ENCODE assay signal across 26 mouse cellular contexts in the genomic region with DNA sequence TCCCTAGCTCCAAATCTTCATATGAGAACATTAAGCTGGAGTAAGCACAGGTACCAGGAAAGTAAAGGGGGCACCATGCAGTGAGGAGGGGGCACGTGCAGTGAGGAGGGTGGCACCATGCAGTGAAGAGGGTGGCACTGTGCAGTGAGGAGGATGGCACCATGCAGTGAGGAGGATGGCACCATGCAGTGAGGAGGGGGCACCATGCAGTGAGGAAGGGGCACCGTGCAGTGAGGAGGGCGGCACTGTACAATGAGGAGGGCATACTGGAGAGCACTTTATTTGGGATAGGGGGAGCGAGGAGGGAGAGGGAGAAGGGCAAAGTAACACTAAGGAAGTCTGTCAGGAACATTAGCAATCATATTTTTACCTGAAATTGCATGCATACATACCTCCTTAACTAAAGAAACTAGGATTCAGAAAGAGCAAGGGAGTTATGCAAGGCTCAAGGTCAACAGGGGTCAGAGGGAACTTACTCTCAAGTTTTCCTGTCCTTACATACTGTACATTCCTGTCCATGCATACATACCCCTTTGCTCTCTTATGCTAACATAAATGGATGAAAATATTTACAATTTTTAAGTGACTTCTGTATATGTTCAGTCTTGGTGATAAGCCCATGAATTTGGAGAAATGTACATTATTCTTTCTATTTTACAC. TPM values are rescaled to one million over a fixed set of nuclear protein-coding genes. Genes with fewer than 3 reads are reported as not detected.
DNase-seq lines count a peak whose midpoint lies in the region; ATAC-seq and TF ChIP-seq lines count a peak whose summit lies in the region.
"Had no signal": no experiment of that assay in that cellular context is flagged by ENCODE, and none has a peak within 500 bp of the region (broad histone marks: within the 10 kb centered on the region; RNA-seq: fewer than 3 reads in every experiment).

No protein-coding gene starts in this region.

- ATAC-seq in heart, embryonic 12.5 days (ENCODE audit: insufficient number of reproducible peaks, low FRiP score): 0 out of 2 replicates have a peak, but pooled peaks have one; percentile 45
- 0 out of 2 replicates have a peak, but pooled peaks have one; percentile 11 for ATAC-seq in limb, embryonic 13.5 days (ENCODE audit: low FRiP score, low read depth)
- ATAC-seq in lung, postnatal 0 days: peak; percentile 19; the same call in 1 of the 2 replicates
- ATAC-seq: CD4-positive, CD25-positive, alpha-beta regulatory T cell, adult 4 months; forebrain, embryonic 16.5 days; midbrain, embryonic 16.5 days had no signal

- TF ChIP-seq EP300 in lung, postnatal 0 days (IDR thresholded peaks at IDR 0.05): no peak

- H3K4me1 ChIP-seq in heart, embryonic 12.5 days (replicated peaks): peaks cover 12% of the 10 kb centered on the region
- peaks cover 23% of the 10 kb centered on the region for H3K4me1 ChIP-seq in limb, embryonic 13.5 days
- H3K4me1 ChIP-seq in limb, embryonic 10.5 days: peaks cover 38% of the 10 kb centered on the region
- H3K4me1 ChIP-seq in lung, postnatal 0 days (ENCODE audit: insufficient read depth, low read depth, low read length): no peaks in the 10 kb centered on the region
- H3K4me1 ChIP-seq: embryonic facial prominence, embryonic 15.5 days; hindbrain, embryonic 13.5 days; liver, embryonic 13.5 days; midbrain, embryonic 10.5 days had no signal

- H3K9me3 ChIP-seq in heart, embryonic 12.5 days (replicated peaks): no peaks in the 10 kb centered on the region
- no peaks in the 10 kb centered on the region for H3K9me3 ChIP-seq in limb, embryonic 13.5 days
- no peaks in the 10 kb centered on the region for H3K9me3 ChIP-seq in limb, embryonic 10.5 days (replicated peaks)
- H3K9me3 ChIP-seq in lung, postnatal 0 days (ENCODE audit: low read length): no peaks in the 10 kb centered on the region
- H3K9me3 ChIP-seq: embryonic facial prominence, embryonic 15.5 days; heart, embryonic 15.5 days; hindbrain, embryonic 13.5 days; liver, embryonic 13.5 days; midbrain, embryonic 10.5 days had no signal

- no peak overlapping the region for H3K9ac ChIP-seq in heart, embryonic 12.5 days
- no peak overlapping the region for H3K9ac ChIP-seq in limb, embryonic 13.5 days
- no peak overlapping the region for H3K9ac ChIP-seq in lung, postnatal 0 days (replicated peaks; ENCODE audit: low read depth)
- H3K9ac ChIP-seq: embryonic facial prominence, embryonic 15.5 days; heart, embryonic 15.5 days; hindbrain, embryonic 13.5 days; liver, embryonic 13.5 days had no signal

- no peaks in the 10 kb centered on the region for H3K27me3 ChIP-seq in heart, embryonic 12.5 days (replicated peaks)
- no peaks in the 10 kb centered on the region for H3K27me3 ChIP-seq in limb, embryonic 13.5 days
- no peaks in the 10 kb centered on the region for H3K27me3 ChIP-seq in limb, embryonic 10.5 days (ENCODE audit: low read depth, poor library complexity, severe bottlenecking)
- no peaks in the 10 kb centered on the region for H3K27me3 ChIP-seq in lung, postnatal 0 days (replicated peaks; ENCODE audit: insufficient read depth, low read length)
- H3K27me3 ChIP-seq: embryonic facial prominence, embryonic 15.5 days; heart, embryonic 15.5 days; hindbrain, embryonic 13.5 days; liver, embryonic 13.5 days had no signal

- H3K36me3 ChIP-seq in heart, embryonic 12.5 days: no peaks in the 10 kb centered on the region
- H3K36me3 ChIP-seq in limb, embryonic 13.5 days: no peaks in the 10 kb centered on the region
- no peaks in the 10 kb centered on the region for H3K36me3 ChIP-seq in limb, embryonic 10.5 days
- no peaks in the 10 kb centered on the region for H3K36me3 ChIP-seq in lung, postnatal 0 days (ENCODE audit: insufficient read depth, low read length)
- H3K36me3 ChIP-seq: embryonic facial prominence, embryonic 15.5 days; heart, embryonic 15.5 days; hindbrain, embryonic 13.5 days; liver, embryonic 13.5 days; midbrain, embryonic 10.5 days had no signal

- H3K27ac ChIP-seq in heart, embryonic 12.5 days (ENCODE audit: poor library complexity, severe bottlenecking): no peak overlapping the region
- H3K27ac ChIP-seq in limb, embryonic 13.5 days: no peak overlapping the region
- H3K27ac ChIP-seq in limb, embryonic 10.5 days: no peak overlapping the region
- H3K27ac ChIP-seq in lung, postnatal 0 days (ENCODE audit: low read length): 0 out of 2 replicates have a peak overlapping the region, but pooled peaks have one; percentile 32
- H3K27ac ChIP-seq: embryonic facial prominence, embryonic 15.5 days; heart, embryonic 15.5 days; hindbrain, embryonic 13.5 days; liver, embryonic 13.5 days; midbrain, embryonic 10.5 days had no signal

- 76% methylated on average over 4 of the region's 4 CpGs for WGBS in heart, embryonic 12.5 days
- 84% methylated on average over 4 of the region's 4 CpGs for WGBS in limb, embryonic 13.5 days
- WGBS in limb, embryonic 10.5 days: 81% methylated on average over 4 of the region's 4 CpGs
- 75% methylated on average over 4 of the region's 4 CpGs for WGBS in lung, postnatal 0 days

- H3K4me3 ChIP-seq in heart, embryonic 12.5 days: no peak overlapping the region
- no peak overlapping the region for H3K4me3 ChIP-seq in limb, embryonic 13.5 days
- H3K4me3 ChIP-seq in limb, embryonic 10.5 days: no peak overlapping the region
- H3K4me3 ChIP-seq in lung, postnatal 0 days (ENCODE audit: low read depth, low read length): no peak overlapping the region
- H3K4me3 ChIP-seq: embryonic facial prominence, embryonic 15.5 days; heart, embryonic 15.5 days; hindbrain, embryonic 13.5 days; liver, embryonic 13.5 days; midbrain, embryonic 10.5 days had no signal

- H3K4me2 ChIP-seq in heart, embryonic 12.5 days: no peak overlapping the region
- H3K4me2 ChIP-seq in limb, embryonic 13.5 days (replicated peaks): no peak overlapping the region
- H3K4me2 ChIP-seq in lung, postnatal 0 days (replicated peaks; ENCODE audit: low read depth, low read length): no peak overlapping the region
- H3K4me2 ChIP-seq: embryonic facial prominence, embryonic 15.5 days; heart, embryonic 15.5 days; hindbrain, embryonic 13.5 days; liver, embryonic 13.5 days had no signal

- DNase-seq in heart, adult 18-20 months: no peak
- DNase-seq in limb, embryonic 10.5 days (ENCODE audit: low spot score): no peak
- DNase-seq in lung, postnatal 0 days (ENCODE audit: low spot score): peak; percentile 16
- DNase-seq in lung, postnatal 14 days: no peak
- DNase-seq in frontal cortex, postnatal 36 days (ENCODE audit: low spot score in 2 of 2): no peak
- DNase-seq: liver, embryonic 13.5 days had no signal

- TF ChIP-seq CTCF in lung, postnatal 0 days (IDR thresholded peaks at IDR 0.05): no peak

RNA-seq across cellular contexts. Expression of a gene that starts 48.6 kb away (rescaled TPM):
- not detected in 2 replicates for polyA plus RNA-seq in heart, embryonic 12.5 days (2016; fragmentation: Nextera tagmentation; extraction: Ambion mirVana)
- not detected for total RNA-seq in heart, adult 18-20 months (2021)
- not detected in 2 replicates for polyA plus RNA-seq in limb, embryonic 13.5 days (2015; fragmentation: Nextera tagmentation; extraction: Ambion mirVana)
- not detected in 2 replicates for polyA plus RNA-seq in limb, embryonic 10.5 days (2016; fragmentation: Nextera tagmentation; extraction: Ambion mirVana)
- polyA plus RNA-seq in lung, postnatal 0 days (2015; fragmentation: Nextera tagmentation; extraction: Ambion mirVana): not detected in 2 replicates
- total RNA-seq: adrenal gland, postnatal 14 days; gastrocnemius, postnatal 36 days; heart, adult 8-10 months; heart, postnatal 36 days; layer of hippocampus, adult 18-20 months; layer of hippocampus, postnatal 14 days; left cerebral cortex, adult 8-10 months; left cerebral cortex, postnatal 4 days had no signal
- polyA plus RNA-seq: CD4-positive, CD25-positive, alpha-beta regulatory T cell, adult 4 months; cerebellum, adult 2 months; forebrain, embryonic 16.5 days; heart, embryonic 15.5 days; hindbrain, embryonic 13.5 days; liver, embryonic 13.5 days; midbrain, embryonic 10.5 days; midbrain, embryonic 16.5 days; neural tube, embryonic 14.5 days; thymus, postnatal 0 days had no signal
